Mouse (Mus musculus) spleen, postnatal 0 days (tissue): Measurements from ENCODE around the gene Alkbh3. TPM values are rescaled to one million over a fixed set of nuclear protein-coding genes. Genes with fewer than 3 reads are reported as not detected.

Experiments used
- polyA plus RNA-seq: library from polyadenylated mRNA; unstranded; fragments of >200 nt; fragmentation: Nextera tagmentation; extraction: Ambion mirVana; gene quantifications from 2 replicates; pipeline ENCODE4 v1.2.1, GENCODE M21; 2015

The Alkbh3 gene
- polyA plus RNA-seq = 38.9 and 41.2 TPM in 2 replicates

DNA sequence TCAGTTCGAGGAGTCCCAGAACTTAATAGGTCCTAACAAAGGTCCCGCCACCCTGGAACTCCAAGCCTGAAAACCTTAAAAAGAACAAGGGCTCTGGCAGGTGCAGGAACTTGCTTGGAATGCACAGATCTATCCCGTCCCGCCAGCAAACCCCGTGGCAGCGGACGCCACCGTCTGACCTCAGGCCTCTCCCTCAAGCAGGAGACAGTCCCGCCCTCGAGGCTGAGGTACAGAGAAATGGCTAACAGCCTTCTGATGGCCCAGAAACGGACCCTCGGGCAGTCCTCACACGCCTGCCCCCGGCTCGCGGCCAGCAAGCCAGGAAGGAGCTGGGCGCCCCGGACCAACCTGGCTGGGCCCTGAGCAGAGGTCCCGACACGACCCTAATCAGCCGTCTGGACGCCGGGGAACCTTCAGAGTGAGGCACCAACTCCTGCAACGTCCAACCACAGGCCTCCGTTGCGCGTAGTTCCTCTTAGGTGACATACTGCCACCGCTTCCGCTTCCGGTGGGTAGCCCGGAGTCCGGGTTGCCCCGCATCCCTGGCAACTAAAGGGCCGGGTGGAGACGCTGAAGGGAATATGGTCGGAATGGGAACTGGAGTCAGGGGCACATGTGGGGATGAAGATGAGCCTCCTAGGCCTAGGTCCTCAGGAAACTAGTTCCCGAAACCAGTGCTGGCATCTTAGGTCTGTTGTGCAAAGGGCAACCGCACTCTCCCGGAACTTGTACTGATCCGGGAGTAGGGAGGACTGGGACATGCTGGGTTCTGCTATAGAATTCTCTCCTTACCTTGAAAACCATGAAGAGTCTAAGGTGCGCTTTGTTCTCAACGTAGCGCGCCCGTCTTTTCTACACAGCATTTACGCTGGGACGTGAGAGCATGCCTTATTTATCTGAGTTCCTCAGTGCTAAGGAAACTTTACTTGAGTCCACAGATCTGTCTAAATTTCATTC, at the start of gene Alkbh3:
Alkbh3 (minus strand) TSS at position 473 of the 957 bp plus-strand sequence.

DNA sequence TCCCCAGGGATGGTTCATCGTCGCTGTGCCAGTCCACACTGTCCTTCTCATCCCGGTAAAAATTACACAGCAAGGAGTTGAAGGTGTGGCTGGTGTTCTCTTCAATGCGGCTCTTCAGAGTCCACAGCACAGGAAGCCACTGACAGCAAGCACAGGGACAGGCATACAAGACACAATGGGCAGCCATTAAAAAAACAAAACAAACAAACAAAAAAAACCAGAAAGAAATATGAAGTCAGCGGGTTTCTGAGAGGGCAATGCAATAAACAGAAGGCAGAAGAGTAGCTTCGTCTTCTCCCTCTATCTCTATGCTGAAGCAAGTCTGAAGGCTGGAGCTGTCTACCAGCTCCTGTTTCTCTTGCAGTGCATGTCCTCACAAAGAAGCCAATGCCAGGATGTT, 14.4 kb downstream of the Alkbh3 start, which contains the start of gene Gm27027:
Gm27027 (minus strand) TSS at position 101 of the 400 bp plus-strand sequence.

DNA sequence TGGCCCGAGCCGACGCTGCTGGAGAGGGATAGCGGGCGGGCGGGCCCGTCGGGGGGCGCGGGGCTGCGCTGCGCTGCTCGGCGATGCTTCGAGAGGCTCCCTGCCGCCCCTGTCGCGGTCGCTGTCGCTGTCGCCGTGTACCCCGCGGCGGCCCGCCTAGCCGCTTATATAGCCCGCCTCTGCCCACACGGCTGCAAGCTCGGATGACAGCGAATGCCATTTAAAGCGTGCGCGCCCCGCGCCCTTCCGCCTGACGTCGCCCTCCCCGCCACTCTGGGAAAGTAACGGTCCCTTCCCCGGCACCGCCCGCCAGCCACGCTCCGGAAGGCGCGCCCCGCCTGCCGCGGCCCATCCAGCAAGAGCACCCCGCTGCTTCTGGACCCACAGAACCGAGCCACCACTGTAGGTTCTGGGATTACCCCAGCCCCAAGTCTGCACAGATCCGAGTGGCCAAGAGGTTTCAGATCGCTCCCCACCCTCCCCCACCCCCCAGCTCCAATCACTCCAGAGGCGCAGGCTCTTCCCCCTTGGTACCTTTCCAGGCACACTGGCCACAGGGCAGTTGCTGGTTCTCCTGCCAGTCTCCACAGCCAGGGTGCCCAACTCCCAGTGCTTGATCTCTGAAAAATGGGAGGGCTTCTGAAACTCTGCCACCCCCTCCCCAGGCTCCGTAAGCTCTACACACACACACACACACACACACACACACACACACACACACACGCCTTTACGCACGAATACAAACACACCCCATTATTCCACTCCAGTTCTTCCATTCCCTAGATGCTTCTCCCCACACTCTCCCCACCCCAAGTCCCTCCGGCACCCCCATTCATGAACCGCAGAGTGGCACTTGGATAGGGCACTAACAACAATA, 53.5 kb downstream of the Alkbh3 start, which contains the start of gene Gm13889:
Gm13889 (minus strand) TSS at position 294 of the 877 bp plus-strand sequence.

Other genes with a start within 250 kb of the Alkbh3 start
- gene Ext2, start 188.2 kb downstream of the Alkbh3 start, polyA plus RNA-seq = 31.3 and 38.9 TPM in 2 replicates
- gene Accs, start 160.9 kb downstream of the Alkbh3 start, polyA plus RNA-seq = 3.1 and 4.0 TPM in 2 replicates
- not detected in 2 replicates for gene Accsl, start 141.7 kb downstream of the Alkbh3 start, polyA plus RNA-seq
- 3.8 and 6.3 TPM in 2 replicates for gene Gm13889, start 53.6 kb downstream of the Alkbh3 start, polyA plus RNA-seq
- gene Gm27027, start 14.5 kb downstream of the Alkbh3 start, polyA plus RNA-seq = not detected in 2 replicates
- 36.6 and 40.3 TPM in 2 replicates for gene Hsd17b12, start 147.2 kb upstream of the Alkbh3 start, polyA plus RNA-seq